Mouse (Mus musculus): ENCODE measurements around the gene Bmper. TPM values are rescaled to one million over a fixed set of nuclear protein-coding genes. Genes with fewer than 3 reads are reported as not detected.

Bmper gene
- polyA plus RNA-seq, 1 experiment from 2014 or later, result 6.9 TPM

GRCm38 (mm10) chr9:23315631-23316330 is 92.9 kb downstream of the Bmper start:
- no peaks in the 10 kb centered on the region for H3K4me1 ChIP-seq (ENCODE audit: control insufficient read depth, insufficient read depth, low read length)
- no peak overlapping the region for H3K4me2 ChIP-seq (replicated peaks; ENCODE audit: low read depth, low read length)
- no peaks in the 10 kb centered on the region for H3K27me3 ChIP-seq (ENCODE audit: control insufficient read depth, insufficient read depth, low read length)
- no peak overlapping the region for H3K27ac ChIP-seq (ENCODE audit: low read length)
- H3K9me3 ChIP-seq (ENCODE audit: control insufficient read depth, low read depth, low read length), result no peaks in the 10 kb centered on the region
- no peak overlapping the region for H3K9ac ChIP-seq (replicated peaks; ENCODE audit: low read depth, low read length)
- H3K36me3 ChIP-seq (ENCODE audit: control insufficient read depth, insufficient read depth, low read length), result no peaks in the 10 kb centered on the region
- WGBS, result 92% methylated on average over 5 of the region's 5 CpGs
- no peak overlapping the region for H3K4me3 ChIP-seq (ENCODE audit: low read depth, low read length)
- no peak for ATAC-seq (ENCODE audit: insufficient number of reproducible peaks, insufficient read depth, low FRiP score, low read depth)

GRCm38 (mm10) chr9:23327830-23328229 is 105.0 kb downstream of the Bmper start:
- Histone ChIP-seq H3K27ac (ENCODE audit: low read length) (no peak overlapping the region), H3K27me3 (ENCODE audit: control insufficient read depth, insufficient read depth, low read length) (no peaks in the 10 kb centered on the region), H3K4me3 (ENCODE audit: low read depth, low read length) (no peak overlapping the region), H3K9ac (replicated peaks; ENCODE audit: low read depth, low read length) (no peak overlapping the region), H3K4me2 (replicated peaks; ENCODE audit: low read depth, low read length) (no peak overlapping the region), H3K4me1 (ENCODE audit: control insufficient read depth, insufficient read depth, low read length) (no peaks in the 10 kb centered on the region), H3K9me3 (ENCODE audit: control insufficient read depth, low read depth, low read length) (no peaks in the 10 kb centered on the region), H3K36me3 (ENCODE audit: control insufficient read depth, insufficient read depth, low read length) (no peaks in the 10 kb centered on the region)
- 71% methylated on average over 3 of the region's 3 CpGs for WGBS
- ATAC-seq (ENCODE audit: insufficient number of reproducible peaks, insufficient read depth, low FRiP score, low read depth), result no peak

DNA sequence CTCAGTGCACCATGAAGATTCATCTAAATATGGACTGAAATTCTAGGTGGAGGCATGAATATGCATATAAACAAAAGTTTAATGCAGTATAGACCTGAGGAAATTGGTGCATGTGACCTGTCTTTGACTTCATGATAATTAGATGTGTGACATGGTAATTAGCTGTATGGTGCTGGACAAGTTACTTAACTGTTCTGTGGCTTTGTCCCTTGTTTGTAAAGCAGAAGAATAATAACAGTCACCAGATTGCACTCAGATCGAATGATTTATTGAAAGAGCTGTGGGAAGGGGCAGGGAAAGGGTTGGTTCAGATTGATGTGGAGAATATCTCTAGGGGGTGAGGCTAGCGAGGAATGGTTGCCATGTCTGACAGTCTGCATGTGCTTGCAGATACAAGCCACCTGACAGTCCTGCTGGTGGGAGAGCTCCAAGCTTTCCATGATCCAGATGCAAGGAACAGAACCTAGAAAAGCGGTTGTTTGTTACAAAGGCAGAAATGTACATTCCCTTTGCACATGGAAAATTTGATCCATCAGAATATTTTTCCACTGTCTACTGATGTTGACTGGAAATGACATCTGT is 110.3 kb downstream of the Bmper start:
- no peaks in the 10 kb centered on the region for H3K9me3 ChIP-seq (ENCODE audit: control insufficient read depth, low read depth, low read length)
- no peak overlapping the region for H3K27ac ChIP-seq (ENCODE audit: low read length)
- no peak for ATAC-seq (ENCODE audit: insufficient number of reproducible peaks, insufficient read depth, low FRiP score, low read depth)
- H3K36me3 ChIP-seq (ENCODE audit: control insufficient read depth, insufficient read depth, low read length), result no peaks in the 10 kb centered on the region
- 67% methylated on average over 3 of the region's 3 CpGs for WGBS
- H3K27me3 ChIP-seq (ENCODE audit: control insufficient read depth, insufficient read depth, low read length), result no peaks in the 10 kb centered on the region
- no peaks in the 10 kb centered on the region for H3K4me1 ChIP-seq (ENCODE audit: control insufficient read depth, insufficient read depth, low read length)
- no peak overlapping the region for H3K4me2 ChIP-seq (replicated peaks; ENCODE audit: low read depth, low read length)
- H3K4me3 ChIP-seq (ENCODE audit: low read depth, low read length), result no peak overlapping the region
- no peak overlapping the region for H3K9ac ChIP-seq (replicated peaks; ENCODE audit: low read depth, low read length)

DNA sequence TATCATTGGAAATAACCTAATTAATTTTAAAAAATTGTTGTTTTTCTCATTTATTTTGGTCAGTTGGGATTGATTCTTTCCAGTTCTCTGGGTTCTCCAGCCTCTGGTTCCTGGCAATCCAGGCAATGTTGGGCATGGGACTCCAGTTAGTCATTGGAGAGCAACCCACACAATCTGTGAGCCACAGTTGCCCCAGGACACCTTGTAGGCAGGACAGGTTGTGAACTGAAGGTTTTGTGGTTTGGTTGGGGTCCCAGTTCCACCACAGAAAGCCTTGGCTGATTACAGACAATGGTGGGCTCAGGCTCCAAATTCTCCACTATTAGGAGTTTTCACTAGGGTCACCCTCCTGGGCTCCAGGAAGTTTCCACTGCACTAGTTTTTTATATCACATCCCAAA is 117.7 kb downstream of the Bmper start:
- no peak overlapping the region for H3K4me2 ChIP-seq (replicated peaks; ENCODE audit: low read depth, low read length)
- no peak for ATAC-seq (ENCODE audit: insufficient number of reproducible peaks, insufficient read depth, low FRiP score, low read depth)
- no peak overlapping the region for H3K9ac ChIP-seq (replicated peaks; ENCODE audit: low read depth, low read length)
- no peaks in the 10 kb centered on the region for H3K36me3 ChIP-seq (ENCODE audit: control insufficient read depth, insufficient read depth, low read length)
- no peaks in the 10 kb centered on the region for H3K27me3 ChIP-seq (ENCODE audit: control insufficient read depth, insufficient read depth, low read length)
- no peak overlapping the region for H3K4me3 ChIP-seq (ENCODE audit: low read depth, low read length)
- no peak overlapping the region for H3K27ac ChIP-seq (ENCODE audit: low read length)
- H3K9me3 ChIP-seq (ENCODE audit: control insufficient read depth, low read depth, low read length), result no peaks in the 10 kb centered on the region
- no peaks in the 10 kb centered on the region for H3K4me1 ChIP-seq (ENCODE audit: control insufficient read depth, insufficient read depth, low read length)

- H3K4me1 ChIP-seq (ENCODE audit: control insufficient read depth, insufficient read depth, low read length), result no peaks in the 10 kb centered on the region
- no peak overlapping the region for H3K27ac ChIP-seq (ENCODE audit: low read length)
- H3K9ac ChIP-seq (replicated peaks; ENCODE audit: low read depth, low read length), result no peak overlapping the region
- no peaks in the 10 kb centered on the region for H3K36me3 ChIP-seq (ENCODE audit: control insufficient read depth, insufficient read depth, low read length)
- no peaks in the 10 kb centered on the region for H3K27me3 ChIP-seq (ENCODE audit: control insufficient read depth, insufficient read depth, low read length)
- ATAC-seq (ENCODE audit: insufficient number of reproducible peaks, insufficient read depth, low FRiP score, low read depth), result no peak
- H3K9me3 ChIP-seq (ENCODE audit: control insufficient read depth, low read depth, low read length), result no peaks in the 10 kb centered on the region
- H3K4me3 ChIP-seq (ENCODE audit: low read depth, low read length), result no peak overlapping the region
- no peak overlapping the region for H3K4me2 ChIP-seq (replicated peaks; ENCODE audit: low read depth, low read length)
Measured at GRCm38 (mm10) chr9:23341246-23341645, 118.4 kb downstream of the Bmper start.

DNA sequence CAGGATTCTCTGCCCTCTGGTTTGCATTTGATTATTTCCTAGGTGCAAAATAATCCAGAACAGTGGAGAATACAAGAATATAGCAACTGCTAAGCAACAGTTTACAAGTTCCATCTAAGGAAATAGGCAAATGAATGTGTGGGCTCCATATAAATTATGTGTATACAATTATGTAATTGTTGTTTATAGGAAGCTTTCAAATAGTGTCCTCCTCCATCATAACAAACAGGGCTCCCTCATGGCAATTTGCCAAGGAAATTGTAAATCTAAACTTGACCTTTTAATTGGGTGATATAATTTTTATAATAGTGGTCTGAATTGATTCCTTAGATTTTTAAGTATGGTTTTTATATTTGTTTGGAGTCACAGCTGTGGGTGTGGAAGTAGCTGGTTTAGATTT is 121.5 kb downstream of the Bmper start:
- ATAC-seq (ENCODE audit: insufficient number of reproducible peaks, insufficient read depth, low FRiP score, low read depth), result no peak
- H3K27me3 ChIP-seq (ENCODE audit: control insufficient read depth, insufficient read depth, low read length), result no peaks in the 10 kb centered on the region
- H3K36me3 ChIP-seq (ENCODE audit: control insufficient read depth, insufficient read depth, low read length), result no peaks in the 10 kb centered on the region
- no peak overlapping the region for H3K9ac ChIP-seq (replicated peaks; ENCODE audit: low read depth, low read length)
- H3K4me1 ChIP-seq (ENCODE audit: control insufficient read depth, insufficient read depth, low read length), result no peaks in the 10 kb centered on the region
- H3K4me2 ChIP-seq (replicated peaks; ENCODE audit: low read depth, low read length), result no peak overlapping the region
- H3K27ac ChIP-seq (ENCODE audit: low read length), result no peak overlapping the region
- H3K4me3 ChIP-seq (ENCODE audit: low read depth, low read length), result no peak overlapping the region
- no peaks in the 10 kb centered on the region for H3K9me3 ChIP-seq (ENCODE audit: control insufficient read depth, low read depth, low read length)

- no peak overlapping the region for H3K4me2 ChIP-seq (replicated peaks; ENCODE audit: low read depth, low read length)
- no peak overlapping the region for H3K27ac ChIP-seq (ENCODE audit: low read length)
- no peak overlapping the region for H3K4me3 ChIP-seq (ENCODE audit: low read depth, low read length)
- 54% methylated on average over 8 of the region's 8 CpGs for WGBS
- H3K27me3 ChIP-seq (ENCODE audit: control insufficient read depth, insufficient read depth, low read length), result no peaks in the 10 kb centered on the region
- no peak overlapping the region for H3K9ac ChIP-seq (replicated peaks; ENCODE audit: low read depth, low read length)
- H3K36me3 ChIP-seq (ENCODE audit: control insufficient read depth, insufficient read depth, low read length), result no peaks in the 10 kb centered on the region
- peaks cover 3% of the 10 kb centered on the region; the same call in 1 of the 2 replicates for H3K4me1 ChIP-seq (ENCODE audit: control insufficient read depth, insufficient read depth, low read length)
- H3K9me3 ChIP-seq (ENCODE audit: control insufficient read depth, low read depth, low read length), result no peaks in the 10 kb centered on the region
- no peak for ATAC-seq (ENCODE audit: insufficient number of reproducible peaks, insufficient read depth, low FRiP score, low read depth)
Measured at GRCm38 (mm10) chr9:23345093-23345844, 122.4 kb downstream of the Bmper start.

GRCm38 (mm10) chr9:23349603-23350002 is 126.7 kb downstream of the Bmper start:
- Histone ChIP-seq H3K9me3 (ENCODE audit: control insufficient read depth, low read depth, low read length) (no peaks in the 10 kb centered on the region), H3K36me3 (ENCODE audit: control insufficient read depth, insufficient read depth, low read length) (no peaks in the 10 kb centered on the region), H3K4me3 (ENCODE audit: low read depth, low read length) (no peak overlapping the region), H3K4me1 (ENCODE audit: control insufficient read depth, insufficient read depth, low read length) (peaks cover 4% of the 10 kb centered on the region; the same call in 1 of the 2 replicates), H3K9ac (replicated peaks; ENCODE audit: low read depth, low read length) (no peak overlapping the region), H3K27me3 (ENCODE audit: control insufficient read depth, insufficient read depth, low read length) (no peaks in the 10 kb centered on the region), H3K4me2 (replicated peaks; ENCODE audit: low read depth, low read length) (no peak overlapping the region), H3K27ac (ENCODE audit: low read length) (no peak overlapping the region)
- WGBS, result 54% methylated on average over 5 of the region's 5 CpGs
- ATAC-seq (ENCODE audit: insufficient number of reproducible peaks, insufficient read depth, low FRiP score, low read depth), result no peak
